Mouse (Mus musculus): ENCODE measurements at regions not wholly inside any gene's neighbourhood (a gene's known extent, or its start where the extent isn't known, plus 50 kb on each side); places are given as distances from the start of the nearest gene placed in this dataset.

DNA sequence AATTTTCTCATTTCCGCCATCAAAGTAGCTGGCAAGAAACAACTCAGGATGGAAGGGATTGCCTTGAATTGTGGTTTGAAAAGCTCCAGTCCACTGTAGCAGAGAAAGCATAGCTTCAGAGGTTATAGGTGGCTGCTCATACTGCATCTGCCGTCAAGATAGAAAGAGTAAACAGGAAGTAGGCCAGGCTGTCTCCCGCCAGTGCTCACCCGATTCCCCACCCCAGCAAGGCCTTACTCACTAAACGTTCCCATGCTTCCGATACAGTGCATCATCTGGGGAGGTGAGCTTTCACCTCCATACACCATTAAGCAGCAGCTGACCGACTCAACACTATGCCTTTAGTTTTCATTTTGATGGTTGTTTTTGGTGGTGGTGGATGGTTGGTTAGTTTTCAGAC lies 119.3 kb upstream of the Btg1 start:
- TF ChIP-seq CTCF (IDR thresholded peaks at IDR 0.05; ENCODE audit: borderline replicate concordance, insufficient read depth, low read depth, low read length) (no peak), POLR2A (IDR thresholded peaks at IDR 0.05; ENCODE audit: borderline replicate concordance, insufficient read depth, low read length) (no peak)

All from cerebellum, adult 2 months (tissue).